Mouse (Mus musculus): Measurements from ENCODE around the gene Rom1. TPM values are rescaled to one million over a fixed set of nuclear protein-coding genes. Genes with fewer than 3 reads are reported as not detected.
"Not testable (repeated sequence)": the region's sequence is repeated elsewhere in the genome, so short reads cannot be mapped to it uniquely, and the experiment has no call there.

The Rom1 gene
- polyA plus RNA-seq, 1 experiment from 2014 or later, result 5.2 TPM

- Histone ChIP-seq H3K4me3 (no peak overlapping the region), H3K9me3 (no peaks in the 10 kb centered on the region), H3K36me3 (peaks cover 97% of the 10 kb centered on the region), H3K27ac (no peak overlapping the region), H3K27me3 (ENCODE audit: insufficient read depth, poor library complexity, severe bottlenecking) (no peaks in the 10 kb centered on the region), H3K4me1 (no peaks in the 10 kb centered on the region)
- DNase-seq (ENCODE audit: low spot score), result no peak
- WGBS, result 88% methylated on average over 6 of the region's 6 CpGs
Measured at GRCm38 (mm10) chr19:8908531-8908930, 20.6 kb downstream of the Rom1 start.

- no peak for DNase-seq (ENCODE audit: low spot score)
- no peaks in the 10 kb centered on the region for H3K9me3 ChIP-seq
- H3K27ac ChIP-seq, result no peak overlapping the region
- WGBS, result 93% methylated on average over 5 of the region's 5 CpGs
- no peak overlapping the region for H3K4me3 ChIP-seq
- peaks cover 74% of the 10 kb centered on the region for H3K36me3 ChIP-seq
- H3K4me1 ChIP-seq, result peaks cover 9% of the 10 kb centered on the region
- H3K27me3 ChIP-seq (ENCODE audit: insufficient read depth, poor library complexity, severe bottlenecking), result no peaks in the 10 kb centered on the region
Measured at GRCm38 (mm10) chr19:8903412-8903811, 25.7 kb downstream of the Rom1 start.

GRCm38 (mm10) chr19:8899079-8899478, 30.1 kb downstream of the Rom1 start:
- Histone ChIP-seq H3K27me3 (ENCODE audit: insufficient read depth, poor library complexity, severe bottlenecking) (no peaks in the 10 kb centered on the region), H3K9me3 (no peaks in the 10 kb centered on the region), H3K36me3 (peaks cover 60% of the 10 kb centered on the region), H3K27ac (peak overlapping the region; percentile 98; the same call in 1 of the 2 replicates), H3K4me3 (peak overlapping the region; percentile 98), H3K4me1 (peaks cover 33% of the 10 kb centered on the region)
- DNase-seq (ENCODE audit: low spot score), result no peak
- WGBS, result 56% methylated on average over 3 of the region's 3 CpGs

GRCm38 (mm10) chr19:8898576-8898975, 30.6 kb downstream of the Rom1 start:
- peak overlapping the region; percentile 98 for H3K27ac ChIP-seq
- H3K27me3 ChIP-seq (ENCODE audit: insufficient read depth, poor library complexity, severe bottlenecking), result no peaks in the 10 kb centered on the region
- H3K4me1 ChIP-seq, result peaks cover 37% of the 10 kb centered on the region
- H3K36me3 ChIP-seq, result peaks cover 56% of the 10 kb centered on the region
- DNase-seq (ENCODE audit: low spot score), result no peak
- 11% methylated on average over 13 of the region's 13 CpGs for WGBS
- H3K9me3 ChIP-seq, result no peaks in the 10 kb centered on the region
- peak overlapping the region; percentile 98 for H3K4me3 ChIP-seq

- Histone ChIP-seq H3K4me1 (peaks cover 39% of the 10 kb centered on the region), H3K9me3 (no peaks in the 10 kb centered on the region), H3K36me3 (peaks cover 50% of the 10 kb centered on the region), H3K4me3 (peak within 1 kb of the TSS; percentile 98), H3K27ac (peak within 1 kb of the TSS; percentile 98), H3K27me3 (ENCODE audit: insufficient read depth, poor library complexity, severe bottlenecking) (no peaks in the 10 kb centered on the region)
- under 1% methylated on average over 53 of the region's 53 CpGs for WGBS
- peak; percentile 99 for DNase-seq (ENCODE audit: low spot score)
Measured at GRCm38 (mm10) chr19:8897865-8898495, 31.2 kb downstream of the Rom1 start, which contains the start of gene Ganab. Gene Ganab, plus strand, starts transcription at chr19:8898071.

- Histone ChIP-seq H3K36me3 (peaks cover 43% of the 10 kb centered on the region), H3K4me3 (peak overlapping the region; percentile 98), H3K27ac (peak overlapping the region; percentile 98), H3K4me1 (peaks cover 39% of the 10 kb centered on the region)
- H3K27me3 ChIP-seq (ENCODE audit: insufficient read depth, poor library complexity, severe bottlenecking); H3K9me3 ChIP-seq; DNase-seq (ENCODE audit: low spot score): not testable (repeated sequence)
- WGBS, result 30% methylated on average over 21 of the region's 21 CpGs
Measured at GRCm38 (mm10) chr19:8897211-8897864, 31.8 kb downstream of the Rom1 start.

GRCm38 (mm10) chr19:8896231-8896630, 32.9 kb downstream of the Rom1 start:
- WGBS, result 85% methylated on average over 5 of the region's 5 CpGs
- not testable (repeated sequence) for DNase-seq (ENCODE audit: low spot score); H3K27ac ChIP-seq; H3K27me3 ChIP-seq (ENCODE audit: insufficient read depth, poor library complexity, severe bottlenecking); H3K9me3 ChIP-seq; H3K4me3 ChIP-seq
- peaks cover 37% of the 10 kb centered on the region for H3K36me3 ChIP-seq
- peaks cover 39% of the 10 kb centered on the region for H3K4me1 ChIP-seq

GRCm38 (mm10) chr19:8895397-8895960, 33.7 kb downstream of the Rom1 start:
- no peak for DNase-seq (ENCODE audit: low spot score)
- H3K9me3 ChIP-seq, result no peaks in the 10 kb centered on the region
- H3K4me1 ChIP-seq, result peaks cover 39% of the 10 kb centered on the region
- H3K4me3 ChIP-seq, result no peak overlapping the region
- no peak overlapping the region for H3K27ac ChIP-seq
- H3K27me3 ChIP-seq (ENCODE audit: insufficient read depth, poor library complexity, severe bottlenecking), result no peaks in the 10 kb centered on the region
- peaks cover 44% of the 10 kb centered on the region for H3K36me3 ChIP-seq
- WGBS, result 89% methylated on average over 9 of the region's 9 CpGs

GRCm38 (mm10) chr19:8892829-8893766, 36.1 kb downstream of the Rom1 start, which contains the start of gene Ints5:
Gene Ints5, plus strand, starts transcription at chr19:8893005.
- WGBS, result 2% methylated on average over 54 of the region's 54 CpGs
- Histone ChIP-seq H3K36me3 (peaks cover 41% of the 10 kb centered on the region), H3K4me1 (peaks cover 33% of the 10 kb centered on the region), H3K9me3 (no peaks in the 10 kb centered on the region), H3K27ac (peak within 1 kb of the TSS; percentile 93), H3K4me3 (peak within 1 kb of the TSS; percentile 92), H3K27me3 (ENCODE audit: insufficient read depth, poor library complexity, severe bottlenecking) (no peaks in the 10 kb centered on the region)
- DNase-seq (ENCODE audit: low spot score), result peak; percentile 93

- peaks cover 11% of the 10 kb centered on the region for H3K4me1 ChIP-seq
- under 1% methylated on average over 58 of the region's 58 CpGs for WGBS
- H3K4me3 ChIP-seq, result peak within 1 kb of the TSS; percentile 71
- peak; percentile 98 for DNase-seq (ENCODE audit: low spot score)
- no peaks in the 10 kb centered on the region for H3K27me3 ChIP-seq (ENCODE audit: insufficient read depth, poor library complexity, severe bottlenecking)
- peaks cover 13% of the 10 kb centered on the region for H3K36me3 ChIP-seq
- H3K27ac ChIP-seq, result peak within 1 kb of the TSS; percentile 88
- H3K9me3 ChIP-seq, result no peaks in the 10 kb centered on the region
Measured at GRCm38 (mm10) chr19:8888511-8889385, 40.4 kb downstream of the Rom1 start, which contains the start of the genes 1810009A15Rik and Gm49416. Gene 1810009A15Rik, plus strand, starts transcription at chr19:8888853. Gene Gm49416, plus strand, starts transcription at chr19:8888926.

- DNase-seq (ENCODE audit: low spot score), result no peak
- 19% methylated on average over 19 of the region's 19 CpGs for WGBS
- peak overlapping the region; percentile 88 for H3K27ac ChIP-seq
- peak overlapping the region; percentile 71 for H3K4me3 ChIP-seq
- peaks cover 13% of the 10 kb centered on the region for H3K36me3 ChIP-seq
- peaks cover 8% of the 10 kb centered on the region for H3K4me1 ChIP-seq
- H3K9me3 ChIP-seq, result no peaks in the 10 kb centered on the region
- no peaks in the 10 kb centered on the region for H3K27me3 ChIP-seq (ENCODE audit: insufficient read depth, poor library complexity, severe bottlenecking)
Measured at GRCm38 (mm10) chr19:8887585-8888463, 41.3 kb downstream of the Rom1 start.

Measured in heart, embryonic 10.5 days (tissue).